Mouse (Mus musculus): ENCODE results near the gene Smchd1. TPM values are rescaled to one million over a fixed set of nuclear protein-coding genes. Genes with fewer than 3 reads are reported as not detected.

Smchd1 gene
- polyA plus RNA-seq, 1 experiment from 2014 or later: 42.8 TPM

- Histone ChIP-seq H3K9me3 (replicated peaks; ENCODE audit: control insufficient read depth, low read length) (no peaks in the 10 kb centered on the region), H3K4me3 (replicated peaks; ENCODE audit: low read length) (0 out of 2 replicates have a peak overlapping the region, but pooled peaks have one; percentile 6), H3K4me1 (ENCODE audit: control insufficient read depth, insufficient read depth, low read length) (no peaks in the 10 kb centered on the region), H3K27ac (ENCODE audit: low read length) (peak overlapping the region; percentile 47), H3K27me3 (ENCODE audit: control insufficient read depth, insufficient read depth, low read length) (no peaks in the 10 kb centered on the region), H3K9ac (ENCODE audit: low read length) (peak overlapping the region; percentile 42), H3K36me3 (ENCODE audit: control insufficient read depth, insufficient read depth, low read length) (no peaks in the 10 kb centered on the region), H3K4me2 (ENCODE audit: low read depth, low read length) (peak overlapping the region; percentile 31)
- 57% methylated on average over 12 of the region's 12 CpGs for WGBS
- no peak for ATAC-seq (ENCODE audit: insufficient read depth, low FRiP score)
These were observed 10.7 kb upstream of the Smchd1 start for GRCm38 (mm10) chr17:71485791-71486230.

- no peak overlapping the region for H3K9ac ChIP-seq (ENCODE audit: low read length)
- no peak overlapping the region for H3K27ac ChIP-seq (ENCODE audit: low read length)
- H3K4me2 ChIP-seq (ENCODE audit: low read depth, low read length): no peak overlapping the region
- no peak for ATAC-seq (ENCODE audit: insufficient read depth, low FRiP score)
- 88% methylated on average over 5 of the region's 5 CpGs for WGBS
- no peak overlapping the region for H3K4me3 ChIP-seq (replicated peaks; ENCODE audit: low read length)
- no peaks in the 10 kb centered on the region for H3K27me3 ChIP-seq (ENCODE audit: control insufficient read depth, insufficient read depth, low read length)
- no peaks in the 10 kb centered on the region for H3K9me3 ChIP-seq (replicated peaks; ENCODE audit: control insufficient read depth, low read length)
- no peaks in the 10 kb centered on the region for H3K4me1 ChIP-seq (ENCODE audit: control insufficient read depth, insufficient read depth, low read length)
- no peaks in the 10 kb centered on the region for H3K36me3 ChIP-seq (ENCODE audit: control insufficient read depth, insufficient read depth, low read length)
These were observed 9.6 kb upstream of the Smchd1 start for GRCm38 (mm10) chr17:71484711-71485110.

GRCm38 (mm10) chr17:71483418-71484060 lies 8.4 kb upstream of the Smchd1 start:
- Histone ChIP-seq H3K27me3 (ENCODE audit: control insufficient read depth, insufficient read depth, low read length) (no peaks in the 10 kb centered on the region), H3K9me3 (replicated peaks; ENCODE audit: control insufficient read depth, low read length) (no peaks in the 10 kb centered on the region), H3K36me3 (ENCODE audit: control insufficient read depth, insufficient read depth, low read length) (no peaks in the 10 kb centered on the region), H3K4me2 (ENCODE audit: low read depth, low read length) (no peak overlapping the region), H3K4me1 (ENCODE audit: control insufficient read depth, insufficient read depth, low read length) (no peaks in the 10 kb centered on the region), H3K27ac (ENCODE audit: low read length) (no peak overlapping the region), H3K9ac (ENCODE audit: low read length) (no peak overlapping the region), H3K4me3 (replicated peaks; ENCODE audit: low read length) (no peak overlapping the region)
- no peak for ATAC-seq (ENCODE audit: insufficient read depth, low FRiP score)
- 84% methylated on average over 7 of the region's 7 CpGs for WGBS

- Histone ChIP-seq H3K27me3 (ENCODE audit: control insufficient read depth, insufficient read depth, low read length) (no peaks in the 10 kb centered on the region), H3K4me3 (replicated peaks; ENCODE audit: low read length) (no peak overlapping the region), H3K27ac (ENCODE audit: low read length) (no peak overlapping the region), H3K4me1 (ENCODE audit: control insufficient read depth, insufficient read depth, low read length) (0 out of 2 replicates have a peak, but pooled peaks cover 5% of the 10 kb centered on the region), H3K4me2 (ENCODE audit: low read depth, low read length) (no peak overlapping the region), H3K36me3 (ENCODE audit: control insufficient read depth, insufficient read depth, low read length) (no peaks in the 10 kb centered on the region), H3K9ac (ENCODE audit: low read length) (no peak overlapping the region), H3K9me3 (replicated peaks; ENCODE audit: control insufficient read depth, low read length) (no peaks in the 10 kb centered on the region)
- no peak for ATAC-seq (ENCODE audit: insufficient read depth, low FRiP score)
- 50% methylated on average over 5 of the region's 5 CpGs for WGBS
These were observed 4.3 kb upstream of the Smchd1 start for GRCm38 (mm10) chr17:71479381-71479901.

GRCm38 (mm10) chr17:71477481-71477880 lies 2.3 kb upstream of the Smchd1 start:
- Histone ChIP-seq H3K27me3 (ENCODE audit: control insufficient read depth, insufficient read depth, low read length) (no peaks in the 10 kb centered on the region), H3K4me3 (replicated peaks; ENCODE audit: low read length) (no peak overlapping the region), H3K4me2 (ENCODE audit: low read depth, low read length) (no peak overlapping the region), H3K4me1 (ENCODE audit: control insufficient read depth, insufficient read depth, low read length) (peaks cover 9% of the 10 kb centered on the region), H3K36me3 (ENCODE audit: control insufficient read depth, insufficient read depth, low read length) (no peaks in the 10 kb centered on the region), H3K9me3 (replicated peaks; ENCODE audit: control insufficient read depth, low read length) (no peaks in the 10 kb centered on the region), H3K9ac (ENCODE audit: low read length) (no peak overlapping the region), H3K27ac (ENCODE audit: low read length) (no peak overlapping the region)
- 95% methylated on average over 8 of the region's 8 CpGs for WGBS
- no peak for ATAC-seq (ENCODE audit: insufficient read depth, low FRiP score)

GRCm38 (mm10) chr17:71476346-71477020 lies 1.3 kb upstream of the Smchd1 start:
- no peak for ATAC-seq (ENCODE audit: insufficient read depth, low FRiP score)
- peak overlapping the region; percentile 49 for H3K27ac ChIP-seq (ENCODE audit: low read length)
- no peaks in the 10 kb centered on the region for H3K9me3 ChIP-seq (replicated peaks; ENCODE audit: control insufficient read depth, low read length)
- H3K9ac ChIP-seq (ENCODE audit: low read length): peak overlapping the region; percentile 98; the same call in 1 of the 2 replicates
- H3K4me3 ChIP-seq (replicated peaks; ENCODE audit: low read length): peak overlapping the region; percentile 89
- H3K27me3 ChIP-seq (ENCODE audit: control insufficient read depth, insufficient read depth, low read length): no peaks in the 10 kb centered on the region
- H3K4me2 ChIP-seq (ENCODE audit: low read depth, low read length): peak overlapping the region; percentile 66
- peaks cover 9% of the 10 kb centered on the region for H3K4me1 ChIP-seq (ENCODE audit: control insufficient read depth, insufficient read depth, low read length)
- WGBS: 62% methylated on average over 7 of the region's 7 CpGs
- H3K36me3 ChIP-seq (ENCODE audit: control insufficient read depth, insufficient read depth, low read length): no peaks in the 10 kb centered on the region

- under 1% methylated on average over 31 of the region's 31 CpGs for WGBS
- peak overlapping the region; percentile 98 for H3K9ac ChIP-seq (ENCODE audit: low read length)
- H3K4me2 ChIP-seq (ENCODE audit: low read depth, low read length): peak overlapping the region; percentile 66
- peaks cover 9% of the 10 kb centered on the region for H3K4me1 ChIP-seq (ENCODE audit: control insufficient read depth, insufficient read depth, low read length)
- no peaks in the 10 kb centered on the region for H3K9me3 ChIP-seq (replicated peaks; ENCODE audit: control insufficient read depth, low read length)
- no peaks in the 10 kb centered on the region for H3K36me3 ChIP-seq (ENCODE audit: control insufficient read depth, insufficient read depth, low read length)
- no peaks in the 10 kb centered on the region for H3K27me3 ChIP-seq (ENCODE audit: control insufficient read depth, insufficient read depth, low read length)
- H3K4me3 ChIP-seq (replicated peaks; ENCODE audit: low read length): peak overlapping the region; percentile 89
- ATAC-seq (ENCODE audit: insufficient read depth, low FRiP score): peak; percentile 63
- peak overlapping the region; percentile 99 for H3K27ac ChIP-seq (ENCODE audit: low read length)
These were observed 554 bp upstream of the Smchd1 start for GRCm38 (mm10) chr17:71475705-71476089.

- Histone ChIP-seq H3K4me3 (replicated peaks; ENCODE audit: low read length) (peak overlapping the region; percentile 89), H3K27me3 (ENCODE audit: control insufficient read depth, insufficient read depth, low read length) (no peaks in the 10 kb centered on the region), H3K9me3 (replicated peaks; ENCODE audit: control insufficient read depth, low read length) (no peaks in the 10 kb centered on the region), H3K9ac (ENCODE audit: low read length) (peak overlapping the region; percentile 98), H3K27ac (ENCODE audit: low read length) (0 out of 2 replicates have a peak overlapping the region, but pooled peaks have one; percentile 99), H3K36me3 (ENCODE audit: control insufficient read depth, insufficient read depth, low read length) (no peaks in the 10 kb centered on the region), H3K4me2 (ENCODE audit: low read depth, low read length) (peak overlapping the region; percentile 87), H3K4me1 (ENCODE audit: control insufficient read depth, insufficient read depth, low read length) (peaks cover 9% of the 10 kb centered on the region)
- WGBS: 10% methylated on average over 8 of the region's 8 CpGs
- no peak for ATAC-seq (ENCODE audit: insufficient read depth, low FRiP score)
These were observed 1.0 kb downstream of the Smchd1 start for GRCm38 (mm10) chr17:71474128-71474527.

- ATAC-seq (ENCODE audit: insufficient read depth, low FRiP score): no peak
- no peaks in the 10 kb centered on the region for H3K27me3 ChIP-seq (ENCODE audit: control insufficient read depth, insufficient read depth, low read length)
- no peaks in the 10 kb centered on the region for H3K36me3 ChIP-seq (ENCODE audit: control insufficient read depth, insufficient read depth, low read length)
- no peak overlapping the region for H3K4me2 ChIP-seq (ENCODE audit: low read depth, low read length)
- no peak overlapping the region for H3K9ac ChIP-seq (ENCODE audit: low read length)
- 58% methylated on average over 2 of the region's 2 CpGs for WGBS
- no peaks in the 10 kb centered on the region for H3K9me3 ChIP-seq (replicated peaks; ENCODE audit: control insufficient read depth, low read length)
- peaks cover 6% of the 10 kb centered on the region for H3K4me1 ChIP-seq (ENCODE audit: control insufficient read depth, insufficient read depth, low read length)
- H3K27ac ChIP-seq (ENCODE audit: low read length): no peak overlapping the region
- H3K4me3 ChIP-seq (replicated peaks; ENCODE audit: low read length): no peak overlapping the region
These were observed 3.9 kb downstream of the Smchd1 start for GRCm38 (mm10) chr17:71471261-71471660.

Data from stomach, embryonic 16.5 days (tissue).